Mouse (Mus musculus): ENCODE results near the gene Otoa. TPM values are rescaled to one million over a fixed set of nuclear protein-coding genes. Genes with fewer than 3 reads are reported as not detected.

The Otoa gene
- polyA plus RNA-seq, 1 experiment from 2014 or later = not detected

DNA sequence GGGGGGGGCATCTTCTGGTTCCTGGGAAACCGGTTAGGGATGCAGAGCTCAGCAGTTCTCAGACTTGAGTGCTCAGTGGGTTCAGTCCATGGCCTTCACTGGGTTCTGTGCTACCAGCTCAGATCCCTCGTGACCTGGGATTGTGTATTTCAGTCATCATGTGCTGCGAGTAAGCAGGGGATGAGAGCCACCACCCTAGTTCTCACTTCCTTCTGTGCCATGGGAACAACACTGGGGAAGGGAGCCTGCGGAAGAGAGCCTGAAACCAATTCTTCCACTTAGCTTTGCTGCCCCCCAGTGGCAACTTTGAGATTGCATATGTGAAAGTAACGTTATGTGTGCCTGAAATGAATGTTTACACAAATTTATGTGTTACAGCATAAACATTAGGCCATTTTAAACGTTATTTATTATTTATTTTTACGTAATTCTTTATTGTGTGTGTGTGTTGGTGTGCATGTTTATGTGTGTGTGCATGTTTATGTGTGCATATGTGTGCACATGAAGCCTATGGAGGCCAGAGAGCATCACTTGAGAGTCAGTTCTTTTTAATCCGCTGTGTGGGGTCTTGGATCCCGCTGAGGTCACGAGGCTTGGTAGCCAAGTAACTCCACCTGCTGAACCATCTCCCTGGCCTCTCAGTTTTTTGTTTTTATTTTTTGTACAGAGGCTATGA, 38.8 kb downstream of the Otoa start:
- no peak overlapping the region for H3K4me3 ChIP-seq (ENCODE audit: low read depth, low read length)
- no peak overlapping the region for H3K27ac ChIP-seq (ENCODE audit: low read depth, low read length)
- H3K9me3 ChIP-seq (ENCODE audit: control insufficient read depth, low read length) = no peaks in the 10 kb centered on the region
- H3K4me1 ChIP-seq (replicated peaks; ENCODE audit: control insufficient read depth, insufficient read depth, low read length) = 0 out of 2 replicates have a peak, but pooled peaks cover 2% of the 10 kb centered on the region
- WGBS = 13% methylated on average over 10 of the region's 10 CpGs
- peak; percentile 86 for DNase-seq (ENCODE audit: low spot score)
- ATAC-seq (replicated peaks; ENCODE audit: low FRiP score) = peak; percentile 77
- H3K36me3 ChIP-seq (ENCODE audit: control insufficient read depth, insufficient read depth, low read length) = no peaks in the 10 kb centered on the region
- no peaks in the 10 kb centered on the region for H3K27me3 ChIP-seq (ENCODE audit: control insufficient read depth, insufficient read depth, low read length)
- no peak overlapping the region for H3K4me2 ChIP-seq (ENCODE audit: low read depth, low read length, severe bottlenecking)
- H3K9ac ChIP-seq (ENCODE audit: low read length) = no peak overlapping the region

DNA sequence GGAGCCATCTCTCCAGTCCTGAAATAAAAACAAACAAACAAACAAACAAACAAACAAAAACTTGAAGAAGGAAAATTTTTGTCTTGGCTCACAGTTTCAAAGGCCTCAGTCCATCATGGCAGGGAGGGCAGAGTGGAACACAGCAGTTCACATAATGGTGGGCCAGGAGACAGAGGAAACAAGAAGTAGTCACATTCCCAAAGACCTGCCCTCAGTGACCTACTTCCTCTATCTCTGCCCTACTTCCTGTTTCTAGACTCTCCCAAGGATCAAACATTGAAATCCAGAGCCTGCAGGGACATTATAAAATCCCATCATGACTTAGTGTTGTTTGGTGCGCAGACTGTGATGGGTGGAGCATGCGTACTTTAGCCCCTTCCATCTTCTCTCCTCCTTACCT, 49.4 kb downstream of the Otoa start:
- ATAC-seq (replicated peaks; ENCODE audit: low FRiP score) (no peak), DNase-seq (ENCODE audit: low spot score) (no peak)
- Histone ChIP-seq H3K4me3 (ENCODE audit: low read depth, low read length) (no peak overlapping the region), H3K36me3 (ENCODE audit: control insufficient read depth, insufficient read depth, low read length) (no peaks in the 10 kb centered on the region), H3K4me1 (replicated peaks; ENCODE audit: control insufficient read depth, insufficient read depth, low read length) (no peaks in the 10 kb centered on the region), H3K4me2 (ENCODE audit: low read depth, low read length, severe bottlenecking) (no peak overlapping the region), H3K27me3 (ENCODE audit: control insufficient read depth, insufficient read depth, low read length) (no peaks in the 10 kb centered on the region), H3K9ac (ENCODE audit: low read length) (no peak overlapping the region), H3K9me3 (ENCODE audit: control insufficient read depth, low read length) (no peaks in the 10 kb centered on the region), H3K27ac (ENCODE audit: low read depth, low read length) (no peak overlapping the region)
- 98% methylated on average over 2 of the region's 2 CpGs for WGBS

DNA sequence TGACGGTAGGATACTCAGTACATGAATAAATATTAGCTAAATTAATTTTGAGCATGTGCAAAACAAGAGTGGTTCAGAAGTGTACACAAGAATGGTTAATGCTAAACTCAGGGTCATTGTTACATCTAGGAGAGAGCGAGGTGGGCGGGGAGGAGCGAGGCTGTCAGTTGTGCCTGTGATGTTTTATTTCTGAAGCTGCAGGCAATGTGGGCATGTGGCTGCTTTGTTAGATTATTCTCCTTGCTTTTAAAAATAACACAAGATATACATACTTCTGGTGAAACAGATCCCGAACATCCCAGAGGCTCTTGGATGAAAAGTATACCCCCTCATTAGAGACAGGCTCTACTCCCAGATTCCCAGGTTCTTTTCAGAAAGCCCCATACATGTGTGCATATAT, 59.8 kb downstream of the Otoa start:
- 86% methylated on average over 5 of the region's 5 CpGs for WGBS
- ATAC-seq (replicated peaks; ENCODE audit: low FRiP score) (no peak), DNase-seq (ENCODE audit: low spot score) (no peak)
- Histone ChIP-seq H3K27me3 (ENCODE audit: control insufficient read depth, insufficient read depth, low read length) (no peaks in the 10 kb centered on the region; the same call in 1 of the 2 replicates), H3K9ac (ENCODE audit: low read length) (no peak overlapping the region), H3K4me1 (replicated peaks; ENCODE audit: control insufficient read depth, insufficient read depth, low read length) (no peaks in the 10 kb centered on the region), H3K9me3 (ENCODE audit: control insufficient read depth, low read length) (no peaks in the 10 kb centered on the region), H3K4me2 (ENCODE audit: low read depth, low read length, severe bottlenecking) (no peak overlapping the region), H3K36me3 (ENCODE audit: control insufficient read depth, insufficient read depth, low read length) (no peaks in the 10 kb centered on the region), H3K27ac (ENCODE audit: low read depth, low read length) (no peak overlapping the region), H3K4me3 (ENCODE audit: low read depth, low read length) (no peak overlapping the region)

- H3K27me3 ChIP-seq (ENCODE audit: control insufficient read depth, insufficient read depth, low read length) = no peaks in the 10 kb centered on the region; the same call in 1 of the 2 replicates
Observed at GRCm38 (mm10) chr7:121150662-121151061, 69.2 kb downstream of the Otoa start.

GRCm38 (mm10) chr7:121152186-121152585, 70.7 kb downstream of the Otoa start:
- DNase-seq (ENCODE audit: low spot score) = no peak
- Histone ChIP-seq H3K36me3 (ENCODE audit: control insufficient read depth, insufficient read depth, low read length) (no peaks in the 10 kb centered on the region), H3K4me1 (replicated peaks; ENCODE audit: control insufficient read depth, insufficient read depth, low read length) (no peaks in the 10 kb centered on the region), H3K27ac (ENCODE audit: low read depth, low read length) (no peak overlapping the region), H3K9ac (ENCODE audit: low read length) (no peak overlapping the region), H3K4me2 (ENCODE audit: low read depth, low read length, severe bottlenecking) (no peak overlapping the region), H3K9me3 (ENCODE audit: control insufficient read depth, low read length) (no peaks in the 10 kb centered on the region), H3K4me3 (ENCODE audit: low read depth, low read length) (no peak overlapping the region), H3K27me3 (ENCODE audit: control insufficient read depth, insufficient read depth, low read length) (no peaks in the 10 kb centered on the region)
- no peak for ATAC-seq (replicated peaks; ENCODE audit: low FRiP score)
- WGBS = 93% methylated on average over 2 of the region's 2 CpGs

More at GRCm38 (mm10) chr7:121150662-121151061, 69.2 kb downstream of the Otoa start:
- Histone ChIP-seq H3K9ac (ENCODE audit: low read length) (no peak overlapping the region), H3K27ac (ENCODE audit: low read depth, low read length) (no peak overlapping the region), H3K36me3 (ENCODE audit: control insufficient read depth, insufficient read depth, low read length) (no peaks in the 10 kb centered on the region), H3K4me2 (ENCODE audit: low read depth, low read length, severe bottlenecking) (no peak overlapping the region), H3K4me1 (replicated peaks; ENCODE audit: control insufficient read depth, insufficient read depth, low read length) (no peaks in the 10 kb centered on the region), H3K4me3 (ENCODE audit: low read depth, low read length) (no peak overlapping the region), H3K9me3 (ENCODE audit: control insufficient read depth, low read length) (no peaks in the 10 kb centered on the region)
- DNase-seq (ENCODE audit: low spot score) (no peak), ATAC-seq (replicated peaks; ENCODE audit: low FRiP score) (no peak)
- 85% methylated on average over 5 of the region's 5 CpGs for WGBS

DNA sequence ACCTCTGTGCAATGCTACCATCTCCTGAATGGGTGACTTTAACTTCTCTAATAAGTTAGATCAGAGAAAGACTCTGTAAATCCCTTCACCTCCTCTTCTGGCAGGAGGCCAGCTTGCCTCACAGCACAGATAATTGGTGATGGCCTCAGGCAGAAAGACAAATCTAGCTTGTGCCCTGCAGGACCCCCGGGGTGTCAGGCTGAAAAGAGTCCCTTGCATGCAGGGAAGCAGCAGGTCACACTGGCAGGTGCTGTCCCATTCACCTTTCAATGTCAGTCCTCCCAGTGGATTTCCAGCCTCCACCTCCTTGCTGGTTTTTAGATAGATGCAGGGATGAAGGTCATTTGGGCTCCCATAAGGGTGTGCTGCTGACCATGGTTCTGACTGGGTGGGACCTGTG, 84.2 kb downstream of the Otoa start:
- Histone ChIP-seq H3K27ac (ENCODE audit: low read depth, low read length) (no peak overlapping the region), H3K4me1 (replicated peaks; ENCODE audit: control insufficient read depth, insufficient read depth, low read length) (no peaks in the 10 kb centered on the region), H3K4me2 (ENCODE audit: low read depth, low read length, severe bottlenecking) (no peak overlapping the region), H3K9me3 (ENCODE audit: control insufficient read depth, low read length) (no peaks in the 10 kb centered on the region), H3K36me3 (ENCODE audit: control insufficient read depth, insufficient read depth, low read length) (no peaks in the 10 kb centered on the region), H3K4me3 (ENCODE audit: low read depth, low read length) (no peak overlapping the region), H3K27me3 (ENCODE audit: control insufficient read depth, insufficient read depth, low read length) (peaks cover 5% of the 10 kb centered on the region; the same call in 1 of the 2 replicates), H3K9ac (ENCODE audit: low read length) (no peak overlapping the region)
- 61% methylated on average over 1 of the region's 1 CpGs for WGBS
- no peak for DNase-seq (ENCODE audit: low spot score)
- ATAC-seq (replicated peaks; ENCODE audit: low FRiP score) = no peak

DNA sequence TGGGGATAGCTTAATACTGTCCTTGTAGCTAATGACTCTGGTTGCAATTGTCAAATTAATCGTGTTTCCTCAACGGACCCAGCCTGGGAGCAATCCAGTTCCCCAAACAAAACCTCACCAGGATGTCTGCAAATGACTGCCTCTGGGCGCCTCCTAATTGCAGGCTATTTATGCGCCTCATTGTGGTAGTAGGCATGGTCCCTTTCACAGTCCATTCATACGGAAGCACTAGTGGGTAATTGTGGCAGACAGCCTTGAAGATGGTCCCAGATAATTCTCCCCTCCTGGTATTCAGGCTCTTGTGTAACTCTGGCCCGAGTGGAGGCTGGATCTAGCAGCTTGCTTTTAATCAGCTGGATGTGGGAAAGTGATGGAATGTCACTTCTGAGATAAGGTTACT, 90.4 kb downstream of the Otoa start:
- 2% methylated on average over 6 of the region's 6 CpGs for WGBS
- peaks cover 10% of the 10 kb centered on the region; the same call in 1 of the 2 replicates for H3K27me3 ChIP-seq (ENCODE audit: control insufficient read depth, insufficient read depth, low read length)

DNA sequence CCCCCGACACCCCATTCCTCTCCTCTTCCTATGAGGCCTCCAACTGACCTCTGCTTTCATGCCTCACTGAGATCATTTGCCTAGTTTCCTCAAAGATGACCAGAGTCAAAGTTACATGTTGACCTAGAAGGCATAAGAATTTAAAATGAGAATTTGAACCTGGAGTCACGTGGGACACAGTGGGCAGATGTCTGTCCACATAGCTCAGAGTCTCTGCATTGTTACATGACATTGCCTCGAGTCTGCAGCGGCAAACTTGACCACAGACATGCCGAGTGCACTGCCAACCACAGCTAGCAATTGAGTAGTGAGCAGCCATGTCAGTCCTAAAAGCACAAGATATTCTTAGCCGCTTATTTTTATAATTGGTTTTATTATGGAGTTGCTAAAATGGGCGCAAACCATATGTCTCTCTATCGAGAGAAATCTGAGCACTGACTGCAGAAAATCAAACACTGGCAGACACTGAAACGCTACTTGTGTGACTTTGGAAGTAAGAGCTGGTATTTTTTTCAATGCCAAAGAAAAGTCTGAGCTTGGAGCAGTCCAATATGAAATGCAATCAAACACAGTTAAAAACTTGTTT, 105.8 kb downstream of the Otoa start:
- H3K4me1 ChIP-seq (replicated peaks; ENCODE audit: control insufficient read depth, insufficient read depth, low read length) = no peaks in the 10 kb centered on the region
- 89% methylated on average over 9 of the region's 9 CpGs for WGBS
- no peak for ATAC-seq (replicated peaks; ENCODE audit: low FRiP score)
- H3K4me2 ChIP-seq (ENCODE audit: low read depth, low read length, severe bottlenecking) = no peak overlapping the region
- no peaks in the 10 kb centered on the region for H3K27me3 ChIP-seq (ENCODE audit: control insufficient read depth, insufficient read depth, low read length)
- no peak for DNase-seq (ENCODE audit: low spot score)
- no peak overlapping the region for H3K9ac ChIP-seq (ENCODE audit: low read length)
- H3K4me3 ChIP-seq (ENCODE audit: low read depth, low read length) = no peak overlapping the region
- no peak overlapping the region for H3K27ac ChIP-seq (ENCODE audit: low read depth, low read length)
- H3K9me3 ChIP-seq (ENCODE audit: control insufficient read depth, low read length) = no peaks in the 10 kb centered on the region
- H3K36me3 ChIP-seq (ENCODE audit: control insufficient read depth, insufficient read depth, low read length) = no peaks in the 10 kb centered on the region

More for the DNA sequence above, 90.4 kb downstream of the Otoa start:
- Histone ChIP-seq H3K36me3 (ENCODE audit: control insufficient read depth, insufficient read depth, low read length) (no peaks in the 10 kb centered on the region), H3K27ac (ENCODE audit: low read depth, low read length) (no peak overlapping the region), H3K4me2 (ENCODE audit: low read depth, low read length, severe bottlenecking) (no peak overlapping the region), H3K9me3 (ENCODE audit: control insufficient read depth, low read length) (no peaks in the 10 kb centered on the region), H3K9ac (ENCODE audit: low read length) (no peak overlapping the region), H3K4me1 (replicated peaks; ENCODE audit: control insufficient read depth, insufficient read depth, low read length) (peaks cover 9% of the 10 kb centered on the region), H3K4me3 (ENCODE audit: low read depth, low read length) (no peak overlapping the region)
- ATAC-seq (replicated peaks; ENCODE audit: low FRiP score) = peak; percentile 79
- peak; percentile 66 for DNase-seq (ENCODE audit: low spot score)

DNA sequence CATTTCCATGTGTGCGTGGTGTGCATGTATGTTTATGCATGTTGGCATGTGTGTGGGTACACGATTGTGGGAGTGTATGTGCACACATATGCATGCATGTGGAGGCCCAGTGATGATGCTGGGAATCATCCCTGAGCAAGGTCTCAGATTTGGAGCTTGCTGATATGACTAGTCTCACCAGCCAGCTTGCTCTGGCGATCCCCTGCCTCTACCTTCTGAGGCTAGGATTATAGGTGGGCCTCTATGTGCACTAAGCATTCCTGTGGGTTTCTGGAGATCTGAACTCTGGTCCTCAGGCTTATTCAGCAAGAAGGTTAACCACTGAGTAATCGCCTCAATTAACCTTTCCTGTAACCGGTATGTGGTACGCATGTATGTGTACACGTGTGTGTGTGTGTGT, 107.5 kb downstream of the Otoa start:
- no peak for ATAC-seq (replicated peaks; ENCODE audit: low FRiP score)
- 87% methylated on average over 7 of the region's 7 CpGs for WGBS
- H3K36me3 ChIP-seq (ENCODE audit: control insufficient read depth, insufficient read depth, low read length) = no peaks in the 10 kb centered on the region

More for the DNA sequence above, 107.5 kb downstream of the Otoa start:
- no peak overlapping the region for H3K9ac ChIP-seq (ENCODE audit: low read length)
- H3K4me1 ChIP-seq (replicated peaks; ENCODE audit: control insufficient read depth, insufficient read depth, low read length) = no peaks in the 10 kb centered on the region
- DNase-seq (ENCODE audit: low spot score) = no peak
- H3K27ac ChIP-seq (ENCODE audit: low read depth, low read length) = no peak overlapping the region
- no peak overlapping the region for H3K4me2 ChIP-seq (ENCODE audit: low read depth, low read length, severe bottlenecking)
- H3K4me3 ChIP-seq (ENCODE audit: low read depth, low read length) = no peak overlapping the region
- no peaks in the 10 kb centered on the region for H3K9me3 ChIP-seq (ENCODE audit: control insufficient read depth, low read length)
- no peaks in the 10 kb centered on the region for H3K27me3 ChIP-seq (ENCODE audit: control insufficient read depth, insufficient read depth, low read length)

All from forebrain, embryonic 11.5 days (tissue).